Mouse (Mus musculus): ENCODE results near the gene Man2a1.

Man2a1 gene

GRCm38 (mm10) chr17:64703649-64704230 lies 103.2 kb downstream of the Man2a1 start:
- no peak for DNase-seq (ENCODE audit: low read depth, low spot score)

GRCm38 (mm10) chr17:64707529-64707928 lies 107.0 kb downstream of the Man2a1 start:
- no peak for DNase-seq (ENCODE audit: low read depth, low spot score)

GRCm38 (mm10) chr17:64716318-64716717 lies 115.8 kb downstream of the Man2a1 start:
- DNase-seq (ENCODE audit: low read depth, low spot score) = no peak

- no peak for DNase-seq (ENCODE audit: low read depth, low spot score)
Measured at GRCm38 (mm10) chr17:64719760-64720159, 119.2 kb downstream of the Man2a1 start.

GRCm38 (mm10) chr17:64721112-64721511 lies 120.6 kb downstream of the Man2a1 start:
- no peak for DNase-seq (ENCODE audit: low read depth, low spot score)

- no peak for DNase-seq (ENCODE audit: low read depth, low spot score)
Measured at GRCm38 (mm10) chr17:64723162-64723561, 122.6 kb downstream of the Man2a1 start.

GRCm38 (mm10) chr17:64725214-64725613 lies 124.7 kb downstream of the Man2a1 start:
- DNase-seq (ENCODE audit: low read depth, low spot score) = no peak

- DNase-seq (ENCODE audit: low read depth, low spot score) = no peak
Measured at GRCm38 (mm10) chr17:64726032-64726431, 125.5 kb downstream of the Man2a1 start.

GRCm38 (mm10) chr17:64735492-64735891 lies 135.0 kb downstream of the Man2a1 start:
- no peak for DNase-seq (ENCODE audit: low read depth, low spot score)

- DNase-seq (ENCODE audit: low read depth, low spot score) = no peak
Measured at GRCm38 (mm10) chr17:64737918-64738317, 137.4 kb downstream of the Man2a1 start.

GRCm38 (mm10) chr17:64739129-64739528 lies 138.6 kb downstream of the Man2a1 start:
- no peak for DNase-seq (ENCODE audit: low read depth, low spot score)

- DNase-seq (ENCODE audit: low read depth, low spot score) = no peak
Measured at GRCm38 (mm10) chr17:64742715-64743605, 142.4 kb downstream of the Man2a1 start.

- no peak for DNase-seq (ENCODE audit: low read depth, low spot score)
Measured at GRCm38 (mm10) chr17:64743606-64744300, 143.2 kb downstream of the Man2a1 start.

GRCm38 (mm10) chr17:64746637-64747225 lies 146.2 kb downstream of the Man2a1 start:
- DNase-seq (ENCODE audit: low read depth, low spot score) = no peak

GRCm38 (mm10) chr17:64747461-64747860 lies 146.9 kb downstream of the Man2a1 start:
- DNase-seq (ENCODE audit: low read depth, low spot score) = no peak

- DNase-seq (ENCODE audit: low read depth, low spot score) = no peak
Measured at GRCm38 (mm10) chr17:64748131-64748530, 147.6 kb downstream of the Man2a1 start.

- no peak for DNase-seq (ENCODE audit: low read depth, low spot score)
Measured at GRCm38 (mm10) chr17:64749146-64749545, 148.6 kb downstream of the Man2a1 start.

- DNase-seq (ENCODE audit: low read depth, low spot score) = no peak
Measured at GRCm38 (mm10) chr17:64751249-64751648, 150.7 kb downstream of the Man2a1 start.

GRCm38 (mm10) chr17:64752126-64753019 lies 151.8 kb downstream of the Man2a1 start:
- no peak for DNase-seq (ENCODE audit: low read depth, low spot score)

- no peak for DNase-seq (ENCODE audit: low read depth, low spot score)
Measured at GRCm38 (mm10) chr17:64753507-64753906, 153.0 kb downstream of the Man2a1 start.

Measured in brain, embryonic 18.5 days (tissue).